Mouse (Mus musculus) right cerebral cortex, postnatal 25 days (tissue): ENCODE measurements around the gene Mrpl37.

ENCODE experiments used
- DNase-seq: peaks from one replicate; pipeline ENCODE4 v3.0.0; 2022

Mrpl37 gene

GRCm38 (mm10) chr4:107015971-107016511 is 50.6 kb downstream of the Mrpl37 start:
- no peak for DNase-seq

DNA sequence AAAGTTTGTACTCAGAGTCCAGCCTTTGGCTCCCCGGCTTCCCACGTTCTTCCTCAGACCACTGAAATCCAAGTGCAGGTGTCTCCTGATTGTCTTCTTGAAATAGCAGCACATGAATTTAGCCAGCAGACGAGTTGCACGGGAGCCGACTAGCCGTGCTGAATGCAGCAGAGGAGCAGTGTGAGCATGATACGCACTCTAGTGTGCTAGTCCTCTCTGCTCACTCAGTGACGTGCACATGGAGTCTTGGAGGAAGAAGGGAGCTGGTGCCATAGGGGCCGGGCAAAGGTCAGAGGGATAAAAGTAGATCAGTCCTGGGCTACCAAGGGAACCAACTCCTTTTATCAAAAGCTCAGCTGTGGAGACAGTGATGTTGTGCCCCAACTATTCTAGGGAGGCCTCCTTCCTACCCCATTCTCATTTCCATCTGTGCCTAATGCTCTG is 52.8 kb downstream of the Mrpl37 start:
- no peak for DNase-seq

GRCm38 (mm10) chr4:107013119-107013816 is 53.4 kb downstream of the Mrpl37 start:
- DNase-seq, result no peak

GRCm38 (mm10) chr4:107012574-107012973 is 54.1 kb downstream of the Mrpl37 start:
- DNase-seq, result no peak

- no peak for DNase-seq
Measured at GRCm38 (mm10) chr4:107012005-107012478, 54.6 kb downstream of the Mrpl37 start.

GRCm38 (mm10) chr4:107011325-107012004 is 55.2 kb downstream of the Mrpl37 start:
- no peak for DNase-seq

GRCm38 (mm10) chr4:107009548-107009947 is 57.1 kb downstream of the Mrpl37 start:
- DNase-seq, result no peak

- DNase-seq, result no peak
Measured at GRCm38 (mm10) chr4:107008161-107008560, 58.5 kb downstream of the Mrpl37 start.

- no peak for DNase-seq
Measured at GRCm38 (mm10) chr4:107007359-107007758, 59.3 kb downstream of the Mrpl37 start.

DNA sequence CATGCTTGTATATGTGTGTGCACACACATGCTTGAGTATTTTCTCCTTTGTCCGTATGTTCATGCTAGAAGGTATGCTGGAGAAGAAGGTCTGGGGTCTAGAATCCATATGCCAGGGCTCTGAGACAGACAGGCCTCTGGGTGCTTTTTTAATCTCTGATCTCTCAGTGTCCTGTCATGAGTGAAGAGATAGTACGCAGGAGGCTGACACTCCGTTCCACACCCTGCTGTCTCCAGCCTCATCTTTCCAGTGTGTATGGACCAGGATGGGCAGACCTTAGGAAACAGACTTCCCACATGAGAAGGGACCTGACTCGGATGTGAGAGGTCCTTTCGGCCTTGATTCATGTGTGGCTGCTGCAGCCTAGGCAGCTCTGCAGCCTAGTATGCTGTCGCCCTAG is 59.9 kb downstream of the Mrpl37 start:
- no peak for DNase-seq

GRCm38 (mm10) chr4:107006229-107006628 is 60.4 kb downstream of the Mrpl37 start:
- no peak for DNase-seq
